Mouse (Mus musculus): ENCODE data around the gene Srgap1.

The Srgap1 gene

DNA sequence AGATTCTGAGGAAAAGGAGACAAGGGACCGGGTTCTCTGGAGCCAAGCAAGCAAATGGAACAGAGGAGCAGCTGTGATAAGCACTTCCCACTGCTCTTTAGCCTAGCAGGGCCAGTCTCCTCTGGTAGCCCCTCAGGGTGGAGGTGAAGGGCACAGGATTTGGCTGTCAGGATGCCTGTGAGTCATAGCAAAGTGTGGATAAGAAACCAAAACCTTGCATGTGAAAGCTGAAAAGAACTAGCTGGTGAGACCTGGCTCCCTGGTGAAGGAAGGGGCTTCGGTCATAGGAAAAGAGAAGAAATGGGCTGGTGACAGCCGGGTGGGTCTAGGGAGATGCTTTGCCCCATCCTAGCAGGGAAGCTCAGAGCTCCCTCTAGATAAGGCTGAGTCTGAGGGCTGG lies 30.5 kb downstream of the Srgap1 start:
- no peak for DNase-seq (ENCODE audit: low spot score)

DNA sequence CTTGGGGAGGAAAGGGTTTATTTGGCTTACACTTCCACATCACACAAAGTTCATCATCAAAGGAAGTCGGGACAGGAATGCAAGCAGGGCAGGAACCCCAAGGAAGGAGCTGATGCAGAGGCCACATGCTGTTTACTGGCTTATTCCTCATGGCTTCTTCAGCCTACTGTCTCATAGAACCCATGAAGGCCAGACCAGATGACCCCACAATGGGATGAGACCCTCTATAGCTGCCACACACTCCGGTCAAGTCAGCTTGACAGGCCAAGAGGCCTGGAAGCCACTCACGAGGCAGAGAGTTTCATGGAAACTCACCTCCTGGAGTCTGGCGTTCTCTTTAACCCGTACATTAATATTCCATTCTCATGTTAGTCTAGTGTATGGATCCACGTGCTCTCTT lies 34.8 kb downstream of the Srgap1 start:
- no peak for DNase-seq (ENCODE audit: low spot score)

DNA sequence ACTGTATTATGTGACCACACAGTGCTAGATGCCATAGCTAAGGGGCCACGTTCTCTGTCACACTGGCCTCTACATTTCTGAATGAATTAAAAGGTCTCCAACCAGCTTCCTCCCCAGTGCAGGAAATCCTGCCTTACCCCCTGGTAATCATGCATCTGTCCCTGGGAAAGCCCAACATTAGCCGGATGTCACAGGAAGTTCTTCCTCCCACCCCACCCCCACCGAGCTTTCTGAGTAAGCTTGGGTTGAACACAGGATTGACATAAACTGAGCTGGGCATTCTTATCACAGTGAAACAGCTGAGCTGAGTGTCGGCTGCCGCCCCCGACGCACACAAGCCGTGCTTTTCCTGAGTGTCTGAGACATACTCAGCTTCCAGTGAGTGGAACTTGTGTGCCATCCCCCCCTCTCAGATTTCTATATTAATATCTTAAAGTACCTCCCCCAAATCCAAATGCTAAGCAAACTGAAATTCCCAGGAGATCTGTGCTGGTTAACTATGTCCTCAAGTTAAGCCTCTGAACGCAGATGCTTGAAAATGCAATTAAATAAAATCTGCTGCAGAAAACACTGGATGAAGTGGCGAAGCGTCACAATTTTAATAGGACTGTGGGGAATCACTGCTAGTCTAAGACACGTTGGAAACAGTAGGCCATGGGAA lies 38.3 kb downstream of the Srgap1 start:
- no peak for DNase-seq (ENCODE audit: low spot score)

DNA sequence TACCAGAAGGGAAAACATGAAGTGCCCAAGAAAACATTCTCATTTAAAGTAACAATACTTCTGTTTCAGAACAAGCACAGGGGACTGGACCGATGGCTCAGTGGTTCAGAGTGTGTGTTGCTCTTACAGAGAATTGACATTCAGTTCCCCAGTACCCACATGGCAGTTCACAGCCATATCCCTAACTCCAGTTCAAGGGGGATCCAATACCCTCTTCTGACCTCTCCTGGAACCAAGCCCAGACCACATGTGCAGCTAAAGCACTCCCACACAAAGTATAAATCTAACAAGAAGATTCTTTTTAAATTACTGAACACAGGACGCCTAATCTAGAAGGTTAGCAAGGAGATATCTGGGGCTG lies 38.8 kb downstream of the Srgap1 start:
- DNase-seq (ENCODE audit: low spot score): no peak

DNA sequence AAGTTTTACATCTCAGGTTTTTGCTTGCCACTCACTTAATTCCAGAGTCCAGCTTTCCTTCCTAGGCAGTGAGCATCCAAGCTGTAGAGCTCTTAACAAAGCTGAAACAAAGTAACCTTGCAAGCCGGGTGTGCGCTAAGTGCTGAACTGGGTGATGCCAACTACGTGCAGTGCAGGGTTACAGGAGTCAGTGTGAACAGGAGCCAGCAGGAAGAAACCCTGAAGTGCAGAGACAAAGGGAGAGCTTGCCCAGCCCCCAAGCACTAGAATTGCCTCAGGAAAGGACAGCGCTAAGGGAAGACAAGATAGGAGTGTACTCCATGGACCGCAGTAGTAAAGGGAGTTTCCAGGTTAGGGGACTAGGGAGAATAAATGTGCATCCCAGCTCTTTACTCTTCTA lies 40.5 kb downstream of the Srgap1 start:
- no peak for DNase-seq (ENCODE audit: low spot score)

DNA sequence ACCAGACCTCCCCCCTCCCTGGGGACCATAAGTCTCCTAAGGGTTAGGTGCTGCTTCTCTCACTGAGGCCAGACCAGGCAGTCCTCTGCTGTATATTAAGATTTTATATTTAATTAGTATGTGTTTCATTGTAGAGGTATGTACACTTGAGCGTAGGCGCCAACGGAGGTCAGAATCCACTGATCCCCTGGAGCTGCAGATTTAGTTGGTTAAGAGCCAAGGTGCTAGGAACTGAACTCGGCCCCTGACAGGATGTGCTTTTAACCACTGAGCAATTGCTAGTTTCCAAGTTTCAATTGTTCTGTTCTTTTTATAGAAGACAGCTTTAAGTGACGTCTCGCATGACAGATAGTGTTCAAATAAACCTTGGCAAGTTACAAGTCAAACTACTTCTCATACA lies 41.0 kb downstream of the Srgap1 start:
- DNase-seq (ENCODE audit: low spot score): no peak

DNA sequence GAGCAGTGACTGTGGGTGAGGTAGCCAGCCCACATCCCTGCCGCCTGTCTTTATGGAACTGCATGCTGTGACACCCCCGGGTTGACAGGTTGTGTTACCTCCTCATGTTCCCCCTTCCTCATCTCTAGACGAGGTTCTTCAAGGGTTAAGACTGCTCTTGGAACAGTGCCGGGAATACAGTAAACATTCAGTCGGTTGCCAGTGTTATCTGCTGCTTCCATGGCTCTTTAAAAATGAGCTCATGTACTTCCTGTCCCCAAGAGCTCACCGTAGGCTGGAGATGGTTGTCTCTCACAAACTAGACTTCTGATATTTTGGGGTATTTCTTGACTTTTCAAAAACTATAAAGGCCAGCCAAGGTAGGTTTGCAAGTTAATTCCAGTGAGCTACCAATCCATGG lies 41.6 kb downstream of the Srgap1 start:
- DNase-seq (ENCODE audit: low spot score): no peak

DNA sequence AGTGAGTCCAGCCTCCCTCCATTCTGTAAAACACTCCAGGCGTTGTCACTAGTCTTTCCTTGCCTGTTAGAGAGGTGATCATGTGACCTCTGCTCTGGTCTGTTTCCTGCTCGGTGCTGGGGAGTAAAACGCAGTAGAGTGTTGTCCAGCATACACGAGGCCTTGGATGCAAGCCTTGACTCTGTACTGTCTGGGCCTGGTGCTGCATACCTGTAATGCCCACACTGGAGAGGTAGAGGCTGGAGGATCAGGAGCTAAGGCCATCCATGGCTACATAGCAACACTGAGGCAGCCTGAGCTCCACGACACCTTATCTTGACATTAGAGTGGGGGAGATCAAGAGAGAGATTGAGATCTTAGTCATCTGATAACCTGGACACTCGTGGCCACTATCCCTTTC lies 44.2 kb downstream of the Srgap1 start:
- DNase-seq (ENCODE audit: low spot score): no peak

DNA sequence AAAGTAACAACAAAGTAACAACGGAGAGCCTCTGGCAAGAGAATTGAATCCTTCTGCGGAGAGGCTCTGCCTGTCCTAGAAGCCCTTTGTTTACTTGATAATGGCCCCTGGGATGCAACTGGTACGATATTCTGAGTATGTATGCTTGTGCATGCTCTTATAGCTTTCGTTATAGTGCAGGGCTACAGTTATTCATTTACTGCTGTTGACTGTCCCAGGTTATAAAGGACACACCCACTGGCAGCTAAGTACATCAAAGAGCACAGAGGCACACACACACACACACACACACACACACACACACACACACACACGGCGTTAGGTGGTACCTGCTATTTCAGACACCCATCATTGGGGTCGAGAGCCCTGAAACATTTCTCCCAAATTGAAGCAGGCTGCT lies 48.3 kb downstream of the Srgap1 start:
- DNase-seq (ENCODE audit: low spot score): no peak

DNA sequence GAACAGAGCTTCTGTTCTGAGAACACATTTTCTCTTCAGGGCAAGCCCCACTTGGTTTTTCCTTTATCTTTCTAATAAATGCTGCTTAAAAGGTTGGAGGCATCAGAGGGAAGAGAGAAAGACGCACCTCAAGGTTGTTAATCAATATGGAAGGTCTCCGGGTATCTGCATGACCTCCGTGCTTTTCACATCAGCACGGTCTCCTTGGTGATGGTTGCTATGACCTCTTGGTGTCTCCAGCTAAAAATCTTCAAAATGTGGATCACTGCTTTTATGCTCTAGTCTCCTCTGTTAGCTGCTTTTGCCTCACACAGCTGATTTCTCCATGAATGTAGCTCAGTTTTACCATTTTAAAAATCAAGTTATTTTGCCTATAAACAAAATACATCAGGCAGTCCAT lies 50.6 kb downstream of the Srgap1 start:
- DNase-seq (ENCODE audit: low spot score): no peak

DNA sequence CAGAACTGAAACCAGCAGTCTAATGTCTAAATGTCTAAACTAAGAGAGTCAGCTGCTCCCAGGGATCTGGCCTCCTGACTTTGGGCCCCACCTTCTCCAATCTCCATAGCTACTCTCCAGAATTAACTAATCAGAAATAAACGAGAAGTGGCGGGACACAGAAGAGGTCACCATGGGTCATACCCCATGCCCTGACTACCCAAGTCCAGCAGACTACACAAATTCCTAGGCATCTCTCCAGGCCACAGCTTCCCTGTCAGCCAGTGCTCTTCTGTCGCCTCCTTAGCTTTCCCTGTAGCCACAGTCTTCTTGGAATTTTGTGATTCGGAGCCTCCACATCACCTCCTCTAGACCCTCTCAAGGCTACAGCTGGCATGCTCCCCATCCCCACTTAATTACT lies 51.7 kb downstream of the Srgap1 start:
- DNase-seq (ENCODE audit: low spot score): no peak

DNA sequence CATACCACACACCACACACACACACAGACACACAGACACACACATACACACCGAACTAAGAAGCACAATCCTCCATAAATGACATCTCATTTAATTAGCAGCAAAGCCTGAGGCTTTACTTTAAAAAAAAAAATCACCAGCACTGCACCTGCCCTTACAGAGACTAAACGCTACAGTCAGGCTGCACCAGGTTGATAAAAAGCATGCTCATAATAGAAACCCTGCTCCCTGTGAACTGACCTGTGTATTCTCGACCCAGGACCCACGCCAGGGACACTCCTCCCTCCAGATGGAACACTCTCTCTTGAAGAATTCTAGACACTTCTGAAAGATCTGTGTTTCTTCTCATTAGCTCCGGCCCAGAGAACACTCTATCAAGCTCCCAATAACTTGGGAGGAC lies 52.5 kb downstream of the Srgap1 start:
- no peak for DNase-seq (ENCODE audit: low spot score)

DNA sequence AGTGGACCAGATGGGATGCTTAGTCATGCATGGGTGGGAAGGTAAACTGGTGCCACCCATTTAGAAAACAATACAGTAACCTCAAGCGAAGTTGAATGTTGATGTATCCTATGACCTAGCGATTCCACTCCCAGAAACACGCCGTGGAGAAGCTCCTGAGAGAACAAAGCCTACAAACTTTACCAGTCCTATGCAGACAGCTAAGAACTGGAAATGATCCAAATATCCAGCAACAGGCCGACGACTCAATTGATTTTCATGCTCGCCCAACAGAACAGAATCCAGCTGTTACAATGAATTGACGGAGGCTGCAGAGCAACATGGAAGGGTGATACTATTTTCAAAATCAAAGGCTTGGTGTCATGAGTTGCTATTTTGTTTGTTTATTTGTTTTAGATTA lies 54.5 kb downstream of the Srgap1 start:
- no peak for DNase-seq (ENCODE audit: low spot score)

DNA sequence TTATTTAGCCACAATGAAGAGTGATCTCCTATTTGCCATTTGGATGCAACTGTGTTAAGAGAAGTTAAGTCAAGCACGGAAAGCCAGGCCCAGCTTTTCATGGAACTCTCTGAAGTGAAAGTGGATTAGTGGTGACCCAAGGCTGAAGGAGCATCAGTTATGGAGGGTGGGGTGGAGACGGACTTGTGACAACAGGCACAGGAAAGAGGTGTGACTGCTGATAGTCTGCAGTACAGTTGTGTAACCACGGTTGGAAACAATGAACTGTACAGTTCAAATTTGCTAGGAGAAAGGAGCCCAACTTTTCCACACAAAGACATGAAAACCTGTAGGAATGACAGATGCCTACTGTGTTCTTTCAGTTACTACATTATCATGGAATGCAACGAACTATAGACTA lies 60.1 kb downstream of the Srgap1 start:
- DNase-seq (ENCODE audit: low spot score): no peak

DNA sequence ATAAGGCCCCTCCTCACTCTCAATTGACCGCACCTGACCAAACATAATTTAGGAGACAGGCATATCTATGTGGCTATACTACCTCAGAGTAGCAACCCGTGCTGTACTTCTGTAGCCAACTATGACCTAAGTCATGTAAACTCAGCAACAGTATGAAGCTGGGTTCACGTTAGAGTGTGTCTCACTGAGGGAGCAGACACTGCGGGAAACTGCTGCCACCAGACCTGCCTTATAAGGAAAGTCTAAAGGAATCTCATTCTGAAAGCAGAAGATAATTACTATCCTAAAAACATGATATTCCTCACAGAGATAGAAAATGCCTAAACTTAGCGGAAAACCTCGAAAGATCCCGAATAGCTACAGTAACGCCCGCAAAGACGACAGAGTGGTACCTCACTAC lies 62.2 kb downstream of the Srgap1 start:
- DNase-seq (ENCODE audit: low spot score): no peak

DNA sequence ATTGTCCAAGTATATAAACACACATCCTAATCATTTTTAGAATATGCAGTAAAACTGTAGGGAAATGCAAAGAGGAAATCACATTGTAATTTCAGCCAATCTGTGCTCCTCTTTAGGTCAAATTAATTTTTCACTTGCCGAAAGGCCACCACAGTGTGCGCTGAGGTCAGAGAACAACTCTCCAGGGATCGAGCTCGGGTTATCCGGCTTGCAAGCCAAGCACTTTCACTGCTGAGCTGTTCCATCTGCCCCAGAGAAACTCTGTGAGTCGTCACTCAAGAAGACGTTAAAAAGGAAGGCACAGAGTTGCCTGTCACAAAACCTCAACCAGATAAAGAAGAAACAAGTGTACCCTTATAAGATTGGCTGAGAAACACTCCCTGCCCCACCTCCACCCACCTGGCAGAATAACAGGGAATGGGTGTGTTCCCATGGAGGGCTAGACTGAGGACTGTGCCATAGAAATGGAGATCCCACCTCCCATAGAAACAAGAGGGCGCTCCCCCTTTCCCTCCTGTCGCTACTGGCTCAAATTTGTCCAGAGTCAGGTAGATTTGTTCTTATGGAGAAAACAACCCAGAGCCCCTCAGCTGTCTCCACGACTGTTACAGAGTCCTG lies 63.0 kb downstream of the Srgap1 start:
- no peak for DNase-seq (ENCODE audit: low spot score)

DNA sequence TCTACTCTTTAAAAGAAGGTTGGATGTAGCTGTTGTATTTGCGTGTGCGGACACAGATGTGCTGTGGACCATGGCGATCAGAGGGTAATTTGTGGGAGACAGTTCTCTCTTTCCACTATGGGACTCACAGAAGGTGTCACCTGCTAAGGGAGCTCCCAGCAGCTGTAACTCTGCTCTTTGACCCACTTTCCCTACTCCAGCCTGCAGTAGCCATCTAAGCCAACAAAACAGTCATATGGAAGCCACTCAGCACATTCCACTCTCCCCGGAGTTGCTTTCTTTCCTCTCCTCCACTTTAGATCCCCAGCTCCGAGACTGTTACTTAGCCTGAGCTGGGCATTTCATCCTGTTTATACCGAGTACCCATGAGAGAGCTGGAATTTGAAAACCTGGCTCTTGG lies 71.8 kb downstream of the Srgap1 start:
- no peak for DNase-seq (ENCODE audit: low spot score)

DNA sequence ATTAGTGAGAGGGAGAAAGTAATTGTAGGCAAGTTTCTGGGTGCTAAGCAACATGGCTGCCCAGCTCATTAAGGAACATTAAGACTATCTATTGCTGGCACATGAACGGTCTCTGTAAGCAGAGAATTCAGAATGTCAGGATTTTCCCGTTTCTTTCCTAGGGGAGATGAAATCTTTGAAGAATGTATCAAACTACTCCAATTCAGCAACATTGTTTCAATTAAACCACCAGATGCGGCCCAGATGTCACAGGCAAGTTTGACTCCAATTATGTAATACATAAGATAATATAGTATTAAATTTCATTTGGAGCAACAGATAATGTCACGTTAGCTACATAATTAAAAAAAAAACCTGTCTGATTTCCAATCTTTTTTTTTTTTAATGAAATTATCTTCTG lies 72.5 kb downstream of the Srgap1 start:
- DNase-seq (ENCODE audit: low spot score): no peak

DNA sequence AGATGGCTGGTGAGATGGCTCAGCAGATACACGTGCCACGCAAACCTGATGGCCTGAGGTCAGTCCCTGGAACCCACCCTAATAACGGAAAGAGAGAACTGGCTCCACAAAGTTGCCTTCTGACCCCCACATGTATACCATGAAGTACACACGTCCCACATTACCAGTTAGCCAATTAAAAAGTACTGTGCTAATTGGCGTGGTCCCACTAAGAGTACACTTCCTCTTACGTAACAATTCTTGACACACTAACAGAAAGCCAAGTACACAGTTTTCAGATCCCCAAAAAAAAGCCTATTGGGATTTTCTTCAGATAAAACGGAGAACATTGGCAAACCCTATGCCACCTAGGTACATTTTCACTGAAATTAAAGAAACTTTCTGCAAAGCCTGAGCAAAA lies 73.8 kb downstream of the Srgap1 start:
- no peak for DNase-seq (ENCODE audit: low spot score)

DNA sequence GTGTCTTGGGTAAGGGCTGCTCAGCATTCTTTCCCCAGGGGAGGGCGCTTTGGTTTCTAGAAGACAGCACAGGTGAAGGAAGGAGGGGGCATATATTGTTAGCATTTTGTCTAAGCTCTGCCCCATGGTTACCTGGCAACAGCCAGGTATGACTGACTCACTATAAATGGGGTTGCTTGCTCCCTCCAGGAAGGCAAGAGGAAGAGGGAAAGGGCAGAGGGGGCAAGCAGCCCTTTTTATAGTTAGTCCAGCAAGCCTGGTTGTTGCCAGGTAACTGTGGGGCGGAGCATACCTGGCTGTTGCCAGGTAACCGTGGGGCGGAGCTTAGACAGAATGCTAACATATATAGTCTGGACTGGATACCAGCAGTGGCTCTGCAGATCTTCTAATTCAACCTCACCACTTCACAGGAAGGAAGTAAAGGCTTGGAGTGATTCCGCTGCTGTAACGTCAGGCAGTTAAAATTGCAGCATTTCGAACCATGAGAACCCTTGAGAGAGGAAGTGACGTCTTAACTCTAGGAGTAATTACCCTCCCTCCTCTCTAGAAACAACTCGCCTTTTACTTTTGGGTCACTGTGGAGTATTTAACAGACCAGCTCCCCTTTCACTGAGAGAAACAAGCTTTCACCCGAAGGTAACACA lies 74.7 kb downstream of the Srgap1 start:
- no peak for DNase-seq (ENCODE audit: low spot score)

DNA sequence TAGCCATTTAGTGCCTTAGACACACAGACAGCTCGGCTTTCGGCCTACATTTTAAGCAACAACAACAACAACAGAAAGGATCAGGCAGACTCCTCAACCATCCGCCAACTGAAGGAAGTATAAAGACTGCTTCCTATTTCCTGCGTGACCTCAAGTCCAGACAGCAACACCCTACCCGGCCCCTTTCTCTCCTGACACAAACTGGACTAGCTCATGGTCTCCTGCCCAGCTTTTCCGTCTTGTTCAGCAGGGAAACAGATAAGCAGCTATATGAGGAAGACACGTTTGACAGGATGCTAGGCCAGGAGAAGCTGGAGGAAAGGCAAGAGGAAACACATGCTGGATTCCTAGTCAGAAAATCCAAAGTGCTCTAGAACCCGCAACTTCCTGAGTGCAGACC lies 75.5 kb downstream of the Srgap1 start:
- DNase-seq (ENCODE audit: low spot score): no peak

DNA sequence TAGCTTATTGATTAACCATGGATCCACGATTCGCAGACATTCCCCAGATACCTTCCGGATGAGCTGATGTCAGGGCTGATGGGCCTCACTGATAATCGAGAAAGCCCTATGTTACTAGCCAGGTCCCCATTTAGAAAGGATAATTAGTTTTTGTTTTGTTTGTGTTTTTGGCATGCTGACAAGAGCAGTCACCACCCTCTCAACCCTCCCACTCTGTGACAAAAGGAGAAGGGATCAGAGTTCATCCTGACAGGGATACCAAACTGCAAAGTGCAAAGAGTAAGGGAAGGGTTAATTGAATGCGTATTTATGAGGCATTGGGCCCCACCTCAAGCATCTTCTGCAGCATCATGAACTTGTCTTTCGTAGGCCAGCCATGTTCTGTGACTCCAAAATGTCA lies 76.2 kb downstream of the Srgap1 start:
- no peak for DNase-seq (ENCODE audit: low spot score)

DNA sequence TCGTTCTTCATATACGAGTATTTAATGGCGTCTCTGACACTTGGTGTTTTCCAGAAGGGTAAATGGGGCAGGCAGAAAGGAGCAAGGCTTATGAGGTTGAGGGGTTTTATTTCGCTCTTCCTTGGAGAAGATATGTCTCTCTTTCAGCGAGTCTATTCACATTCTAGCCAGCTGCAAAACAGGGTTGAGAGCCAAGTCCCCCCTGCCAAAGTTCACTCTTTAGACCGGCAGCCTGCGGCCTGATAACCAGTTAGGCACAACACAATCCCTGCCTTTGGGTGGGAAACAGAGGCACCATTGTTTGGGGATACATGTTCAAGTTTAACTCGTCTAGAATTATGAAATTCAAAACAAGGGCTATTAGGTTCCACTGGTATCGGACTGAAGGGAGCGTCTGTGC lies 83.0 kb downstream of the Srgap1 start:
- no peak for DNase-seq (ENCODE audit: low spot score)

DNA sequence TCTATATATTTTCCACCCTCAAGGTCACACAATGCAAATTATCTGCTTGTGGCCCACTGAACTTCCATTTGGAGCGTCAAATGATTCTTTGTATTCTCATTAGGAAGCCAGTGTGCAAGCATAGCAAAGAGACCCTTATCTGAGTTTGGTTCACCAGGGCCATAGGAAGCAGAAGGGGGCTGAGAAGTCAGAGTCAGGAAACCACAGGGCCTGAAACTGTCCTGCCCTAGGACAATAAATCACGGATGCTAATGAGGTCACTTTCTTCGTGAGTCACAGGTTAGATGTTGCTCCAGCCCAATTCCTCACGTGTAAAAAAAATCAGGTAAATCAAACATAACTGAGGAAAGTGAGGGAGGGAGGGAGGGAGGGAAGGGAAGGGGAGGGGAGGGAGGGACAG lies 85.1 kb downstream of the Srgap1 start:
- no peak for DNase-seq (ENCODE audit: low spot score)
